21 mouse cellular contexts compared by ENCODE assay signal in the genomic region with DNA sequence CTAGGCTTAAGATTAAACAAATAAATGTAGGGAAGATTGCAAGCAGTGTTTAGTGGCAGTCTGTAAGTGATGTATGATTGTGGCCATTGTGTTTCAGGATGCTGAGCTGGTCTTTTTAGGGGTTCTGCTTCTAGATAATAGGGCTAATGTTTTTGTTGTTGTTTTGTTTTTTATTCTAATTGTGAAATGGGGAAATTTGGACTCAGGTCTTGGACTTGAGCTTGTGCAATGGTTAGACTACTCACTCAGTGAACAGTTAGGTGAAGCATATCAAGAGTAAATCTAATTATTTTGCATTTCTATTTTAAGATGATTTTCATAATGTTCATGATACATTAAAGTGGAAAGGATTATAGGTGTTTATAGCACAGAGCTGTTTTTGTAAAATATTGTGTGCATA. TPM values are rescaled to one million over a fixed set of nuclear protein-coding genes. Genes with fewer than 3 reads are reported as not detected.
DNase-seq lines count a peak whose midpoint lies in the region; ATAC-seq and TF ChIP-seq lines count a peak whose summit lies in the region.
"Had no signal": no experiment of that assay in that cellular context is flagged by ENCODE, and none has a peak within 500 bp of the region (broad histone marks: within the 10 kb centered on the region; RNA-seq: fewer than 3 reads in every experiment).

No protein-coding gene starts in this region.

- ATAC-seq in forebrain, embryonic 13.5 days = no peak
- ATAC-seq in forebrain, embryonic 15.5 days (replicated peaks) = no peak
- ATAC-seq in liver, postnatal 0 days = no peak
- no peak for ATAC-seq in midbrain, embryonic 16.5 days
- ATAC-seq: activated CD4-positive, CD25-positive, alpha-beta regulatory T cell, adult 4 months; CD4-positive, CD25-positive, alpha-beta regulatory T cell, adult 4 months; lung, postnatal 0 days had no signal

- no peak for TF ChIP-seq EP300 in liver, postnatal 0 days (IDR thresholded peaks at IDR 0.05; ENCODE audit: low read depth)
- no peak for TF ChIP-seq EP300 in MEL (IDR thresholded peaks at IDR 0.05; ENCODE audit: low read depth in 1 of 2, low read length in 2 of 2)

- no peaks in the 10 kb centered on the region for H3K27me3 ChIP-seq in forebrain, embryonic 13.5 days
- H3K27me3 ChIP-seq in forebrain, embryonic 15.5 days = no peaks in the 10 kb centered on the region
- H3K27me3 ChIP-seq in liver, adult 2 months (ENCODE audit: control insufficient read depth, insufficient read depth, low read length) = no peaks in the 10 kb centered on the region
- no peaks in the 10 kb centered on the region for H3K27me3 ChIP-seq in liver, postnatal 0 days (ENCODE audit: insufficient read depth, low read length)
- no peaks in the 10 kb centered on the region for H3K27me3 ChIP-seq in MEL (ENCODE audit: control insufficient read depth in 1 of 2, insufficient read depth in 2 of 2, low read length in 2 of 2)
- H3K27me3 ChIP-seq in midbrain, embryonic 16.5 days (ENCODE audit: control insufficient read depth, insufficient read depth, low read depth, low read length) = no peaks in the 10 kb centered on the region
- H3K27me3 ChIP-seq: embryonic facial prominence, embryonic 15.5 days; heart, embryonic 13.5 days; liver, embryonic 15.5 days had no signal

- no peak overlapping the region for H3K27ac ChIP-seq in forebrain, embryonic 13.5 days
- H3K27ac ChIP-seq in forebrain, embryonic 15.5 days (replicated peaks) = no peak overlapping the region
- H3K27ac ChIP-seq in liver, adult 2 months (replicated peaks; ENCODE audit: insufficient read depth, low read depth, low read length) = peak overlapping the region; percentile 64; the same call in 1 of the 2 replicates
- H3K27ac ChIP-seq in liver, postnatal 0 days (ENCODE audit: low read depth) = no peak overlapping the region
- no peak overlapping the region for H3K27ac ChIP-seq in MEL (ENCODE audit: control insufficient read depth, low read depth, low read length)
- no peak overlapping the region for H3K27ac ChIP-seq in midbrain, embryonic 16.5 days (ENCODE audit: low read length)
- H3K27ac ChIP-seq: embryonic facial prominence, embryonic 15.5 days; heart, embryonic 13.5 days; layer of hippocampus, adult 2 months; liver, embryonic 15.5 days had no signal

- no peak for TF ChIP-seq RAD21 in MEL (IDR thresholded peaks at IDR 0.05; ENCODE audit: low read depth, low read length)

- no peak for TF ChIP-seq CTCF in liver, adult 2 months (IDR thresholded peaks at IDR 0.05; ENCODE audit: low read depth, low read length)
- no peak for TF ChIP-seq CTCF in liver, postnatal 0 days (IDR thresholded peaks at IDR 0.05; ENCODE audit: low read depth)
- TF ChIP-seq CTCF in MEL (IDR thresholded peaks at IDR 0.05 in 2 of 3, conservative IDR thresholded peaks at IDR 0.05 in 1 of 3; ENCODE audit: control insufficient read depth in 1 of 3, insufficient read depth in 1 of 3, low read depth in 2 of 3, low read length in 3 of 3, poor library complexity in 1 of 3, severe bottlenecking in 1 of 3) = no peak

- H3K9me3 ChIP-seq in forebrain, embryonic 13.5 days (replicated peaks) = no peaks in the 10 kb centered on the region
- H3K9me3 ChIP-seq in forebrain, embryonic 15.5 days = no peaks in the 10 kb centered on the region
- H3K9me3 ChIP-seq in liver, postnatal 0 days (ENCODE audit: low read length) = no peaks in the 10 kb centered on the region
- no peaks in the 10 kb centered on the region for H3K9me3 ChIP-seq in MEL (replicated peaks; ENCODE audit: insufficient read depth, low read length)
- H3K9me3 ChIP-seq in midbrain, embryonic 16.5 days (replicated peaks; ENCODE audit: control insufficient read depth, low read length, poor library complexity, severe bottlenecking) = no peaks in the 10 kb centered on the region
- H3K9me3 ChIP-seq: embryonic facial prominence, embryonic 15.5 days; heart, embryonic 13.5 days; liver, embryonic 15.5 days had no signal

- peak; percentile 63 for DNase-seq in liver, adult 2 months (ENCODE audit: extremely low read depth, low read depth, low spot score)
- DNase-seq in liver, postnatal 0 days = no peak
- DNase-seq in MEL (ENCODE audit: low read depth, low spot score) = no peak
- DNase-seq in gastrocnemius, postnatal 36 days = no peak
- DNase-seq: adrenal gland, postnatal 10 days; cerebellum, postnatal 10 days; gastrocnemius, postnatal 10 days; heart, adult 18-20 months; kidney, adult 2 months; kidney, postnatal 14 days; thymus, postnatal 25 days had no signal

- intact Hi-C loops in gastrocnemius, postnatal 36 days (cut with DNase I) = loop anchor here (5.0 kb wide), 1 partner anchor 40 kb away; no protein-coding TSS in a partner anchor

- peaks cover 26% of the 10 kb centered on the region for H3K4me1 ChIP-seq in forebrain, embryonic 13.5 days
- H3K4me1 ChIP-seq in forebrain, embryonic 15.5 days = peaks cover 24% of the 10 kb centered on the region
- peaks cover 25% of the 10 kb centered on the region for H3K4me1 ChIP-seq in liver, adult 2 months (ENCODE audit: control insufficient read depth, insufficient read depth, low read length)
- peaks cover 23% of the 10 kb centered on the region for H3K4me1 ChIP-seq in liver, postnatal 0 days (ENCODE audit: insufficient read depth)
- H3K4me1 ChIP-seq in MEL (ENCODE audit: control insufficient read depth in 1 of 2, insufficient read depth in 2 of 2, low read length in 2 of 2) = peaks cover 11 to 19% of the 10 kb centered on the region in 2 experiments
- H3K4me1 ChIP-seq in midbrain, embryonic 16.5 days (ENCODE audit: control insufficient read depth, insufficient read depth, low read length) = peaks cover 28% of the 10 kb centered on the region

- H3K79me2 ChIP-seq in liver, adult 2 months (ENCODE audit: control insufficient read depth, insufficient read depth, low read length) = peaks cover 46% of the 10 kb centered on the region
- peaks cover 62% of the 10 kb centered on the region for H3K79me2 ChIP-seq in MEL (ENCODE audit: control insufficient read depth, insufficient read depth, low read length, poor library complexity)

- no peaks in the 10 kb centered on the region for H3K36me3 ChIP-seq in forebrain, embryonic 13.5 days (ENCODE audit: poor library complexity, severe bottlenecking)
- H3K36me3 ChIP-seq in forebrain, embryonic 15.5 days = no peaks in the 10 kb centered on the region
- H3K36me3 ChIP-seq in liver, adult 2 months (ENCODE audit: control insufficient read depth, insufficient read depth, low read length) = no peaks in the 10 kb centered on the region
- H3K36me3 ChIP-seq in liver, postnatal 0 days (replicated peaks; ENCODE audit: insufficient read depth, low read length) = no peaks in the 10 kb centered on the region
- H3K36me3 ChIP-seq in MEL (ENCODE audit: control insufficient read depth in 1 of 2, insufficient read depth in 2 of 2, low read length in 2 of 2) = peaks cover 9 to 30% of the 10 kb centered on the region in 2 experiments; a peak in 3 of 4 replicates
- no peaks in the 10 kb centered on the region for H3K36me3 ChIP-seq in midbrain, embryonic 16.5 days (ENCODE audit: control insufficient read depth, insufficient read depth, low read length)
- H3K36me3 ChIP-seq: embryonic facial prominence, embryonic 15.5 days; heart, embryonic 13.5 days; liver, embryonic 15.5 days had no signal

- TF ChIP-seq POLR2A in liver, adult 2 months (IDR thresholded peaks at IDR 0.05; ENCODE audit: extremely low read depth, insufficient read depth, low read length) = no peak
- TF ChIP-seq POLR2A in MEL (IDR thresholded peaks at IDR 0.05; ENCODE audit: control insufficient read depth in 1 of 2, insufficient read depth in 1 of 2, low read depth in 1 of 2, low read length in 2 of 2, poor library complexity in 1 of 2) = no peak

- H3K9ac ChIP-seq in forebrain, embryonic 13.5 days = no peak overlapping the region
- H3K9ac ChIP-seq in forebrain, embryonic 15.5 days (replicated peaks) = no peak overlapping the region
- H3K9ac ChIP-seq in liver, adult 2 months (ENCODE audit: low read depth, low read length) = no peak overlapping the region
- H3K9ac ChIP-seq in liver, postnatal 0 days (replicated peaks) = no peak overlapping the region
- H3K9ac ChIP-seq in MEL (ENCODE audit: control insufficient read depth, low read depth, low read length, poor library complexity, severe bottlenecking) = no peak overlapping the region
- no peak overlapping the region for H3K9ac ChIP-seq in midbrain, embryonic 16.5 days (ENCODE audit: low read depth, low read length)
- H3K9ac ChIP-seq: embryonic facial prominence, embryonic 15.5 days; heart, embryonic 13.5 days; liver, embryonic 15.5 days had no signal

- H3K4me3 ChIP-seq in forebrain, embryonic 13.5 days = no peak overlapping the region
- no peak overlapping the region for H3K4me3 ChIP-seq in forebrain, embryonic 15.5 days
- no peak overlapping the region for H3K4me3 ChIP-seq in liver, adult 2 months (ENCODE audit: insufficient read depth, low read depth, low read length)
- no peak overlapping the region for H3K4me3 ChIP-seq in liver, postnatal 0 days (ENCODE audit: low read depth, low read length)
- H3K4me3 ChIP-seq in MEL (ENCODE audit: control insufficient read depth in 1 of 2, insufficient read depth in 1 of 2, low read depth in 2 of 2, low read length in 2 of 2) = no peak overlapping the region
- no peak overlapping the region for H3K4me3 ChIP-seq in midbrain, embryonic 16.5 days (ENCODE audit: low read depth, low read length)
- H3K4me3 ChIP-seq: embryonic facial prominence, embryonic 15.5 days; heart, embryonic 13.5 days; layer of hippocampus, adult 2 months; liver, embryonic 15.5 days had no signal

- peak overlapping the region; percentile 16 for H3K4me2 ChIP-seq in forebrain, embryonic 13.5 days
- no peak overlapping the region for H3K4me2 ChIP-seq in forebrain, embryonic 15.5 days (replicated peaks)
- H3K4me2 ChIP-seq in liver, postnatal 0 days (ENCODE audit: low read depth, low read length) = no peak overlapping the region
- H3K4me2 ChIP-seq in midbrain, embryonic 16.5 days (ENCODE audit: low read length) = peak overlapping the region; percentile 32; the same call in 1 of the 2 replicates
- H3K4me2 ChIP-seq: embryonic facial prominence, embryonic 15.5 days; liver, embryonic 15.5 days had no signal

RNA-seq across cellular contexts. Expression of a gene that starts 2.8 kb away (rescaled TPM):
- 19.0 and 19.3 TPM in 2 replicates for polyA plus RNA-seq in forebrain, embryonic 13.5 days (2015; fragmentation: Nextera tagmentation; extraction: Ambion mirVana)
- 16.7 and 17.9 TPM in 2 replicates for polyA plus RNA-seq in forebrain, embryonic 15.5 days (2015; fragmentation: Nextera tagmentation; extraction: Ambion mirVana)
- total RNA-seq in liver, adult 2 months (2014; rRNA removed) = 10.2 and 12.6 TPM in 2 replicates
- 16.4 and 22.6 TPM in 2 replicates for polyA plus RNA-seq in liver, adult 2 months (2012; rRNA removed)
- 2.2 and 2.7 TPM in 2 replicates for polyA plus RNA-seq in liver, postnatal 0 days (2015; fragmentation: Nextera tagmentation; extraction: Ambion mirVana)
- 10.9 and 12.2 TPM in 2 replicates for total RNA-seq in MEL (2012; rRNA removed)
- 100 to 1,000 TPM in 1 of 2 experiments, 10 to 100 TPM in 1; 37.1 to 317 TPM for polyA plus RNA-seq in MEL (2012; ENCODE audit: insufficient read depth in 1 of 2, insufficient read length in 2 of 2, low read depth in 1 of 2, low replicate concordance in 2 of 2, missing spikeins in 1 of 2)
- polyA plus RNA-seq in midbrain, embryonic 16.5 days (2015; fragmentation: Nextera tagmentation; extraction: Ambion mirVana) = 14.1 and 15.8 TPM in 2 replicates
- 10 to 100 TPM; 12.3 to 13.4 TPM for total RNA-seq in gastrocnemius, postnatal 36 days (2021)

RNA-seq across cellular contexts. Expression of a gene that starts 36.5 kb away (rescaled TPM):
- 153 and 162 TPM in 2 replicates for polyA plus RNA-seq in forebrain, embryonic 13.5 days (2015; fragmentation: Nextera tagmentation; extraction: Ambion mirVana)
- 139 and 143 TPM in 2 replicates for polyA plus RNA-seq in forebrain, embryonic 15.5 days (2015; fragmentation: Nextera tagmentation; extraction: Ambion mirVana)
- total RNA-seq in liver, adult 2 months (2014; rRNA removed) = 76.7 and 78.3 TPM in 2 replicates
- 46.2 and 50.6 TPM in 2 replicates for polyA plus RNA-seq in liver, adult 2 months (2012; rRNA removed)
- 60.0 and 60.4 TPM in 2 replicates for polyA plus RNA-seq in liver, postnatal 0 days (2015; fragmentation: Nextera tagmentation; extraction: Ambion mirVana)
- 130 and 150 TPM in 2 replicates for total RNA-seq in MEL (2012; rRNA removed)
- polyA plus RNA-seq in MEL (2012; ENCODE audit: insufficient read depth in 1 of 2, insufficient read length in 2 of 2, low read depth in 1 of 2, low replicate concordance in 2 of 2, missing spikeins in 1 of 2) = 100 to 1,000 TPM in 1 of 2 experiments, not detected in 1; 184 TPM
- polyA plus RNA-seq in midbrain, embryonic 16.5 days (2015; fragmentation: Nextera tagmentation; extraction: Ambion mirVana) = 127 and 131 TPM in 2 replicates
- 10 to 100 TPM; 16.6 to 18.4 TPM for total RNA-seq in gastrocnemius, postnatal 36 days (2021)

Comparison
In these comparisons a context has a peak if more than half of its experiments do, and no peak if none do; other contexts are left out.
1. H3K4me2 ChIP-seq: peak in forebrain, embryonic 13.5 days (single experiment) and midbrain, embryonic 16.5 days (single experiment); none in forebrain, embryonic 15.5 days (single experiment) and liver, postnatal 0 days (single experiment).